Mouse (Mus musculus) heart, adult 2 months (tissue): Measurements from ENCODE around the gene Cdh18. TPM values are rescaled to one million over a fixed set of nuclear protein-coding genes. Genes with fewer than 3 reads are reported as not detected.

ENCODE experiments used
- DNase-seq, 2 experiments: peaks; one replicate each; pipeline ENCODE4 v3.0.0; 2021
- H3K27ac ChIP-seq: fragments of 200-600 bp; 2 replicates; pipeline ENCODE4 v1.8.1; 2022
- H3K27me3 ChIP-seq: fragments of 200-500 bp; 2 replicates; pipeline ENCODE4 v1.6.1; 2012; ENCODE audit warnings: mild to moderate bottlenecking, low read length, inconsistent platforms, mixed read lengths; ENCODE audit not compliant: control insufficient read depth, insufficient read depth
- H3K36me3 ChIP-seq: fragments of 200-500 bp; 2 replicates; pipeline ENCODE4 v1.6.1; 2012; ENCODE audit warnings: low read length, inconsistent platforms; ENCODE audit not compliant: control insufficient read depth, insufficient read depth
- H3K4me1 ChIP-seq: fragments of 200-500 bp; 2 replicates; pipeline ENCODE4 v1.6.1; 2011; ENCODE audit warnings: low read length; ENCODE audit not compliant: control insufficient read depth, insufficient read depth
- H3K4me3 ChIP-seq: fragments of 200-600 bp; 2 replicates; pipeline ENCODE4 v1.8.1; 2022
- H3K79me2 ChIP-seq: fragments of 200-500 bp; replicated peaks from 2 replicates; pipeline ENCODE4 v1.6.1; 2012; ENCODE audit warnings: mild to moderate bottlenecking, inconsistent platforms, low read length, moderate library complexity, mixed read lengths; ENCODE audit not compliant: control insufficient read depth, insufficient read depth
- H3K9ac ChIP-seq: fragments of 200-500 bp; 2 replicates; pipeline ENCODE4 v1.6.1; 2012; ENCODE audit warnings: low read depth, mild to moderate bottlenecking, control low read depth, inconsistent platforms, low read length, mixed read lengths
- CTCF ChIP-seq: fragments of 200-600 bp; IDR thresholded peaks from 2 replicates; pipeline ENCODE4 v1.8.1; 2022; ENCODE audit warnings: antibody characterized with exemption, mild to moderate bottlenecking, moderate library complexity
- EP300 ChIP-seq: fragments of 200-500 bp; IDR thresholded peaks from 2 replicates; pipeline ENCODE4 v1.6.1; 2011; ENCODE audit warnings: low read depth, low read length, control low read depth; ENCODE audit not compliant: insufficient read depth
- POLR2A ChIP-seq: fragments of 200-500 bp; IDR thresholded peaks from 2 replicates; pipeline ENCODE4 v1.6.1; 2011; ENCODE audit warnings: mild to moderate bottlenecking, low read depth, low read length, control low read depth; ENCODE audit not compliant: insufficient read depth
- WGBS: fragments of 180-500 bp; shearing (Covaris S2); methylation state at CpG from one replicate; pipeline ENCODE4 v1.1.7; 2018; 5-methylcytosine and 5-hydroxymethylcytosine counted together
- intact Hi-C: fragments of 180-260 bp; cut with DNase I; formaldehyde crosslinking; loops from one replicate; pipeline ENCODE4 v1.15.1; 2025
- polyA plus RNA-seq: library from polyadenylated mRNA; depleted of rRNA; stranded (reverse); fragments of >200 nt; gene quantifications from 2 replicates; pipeline ENCODE4 v1.2.3, GENCODE M21; 2012
- total RNA-seq, 2 experiments: library from RNA; stranded (reverse); gene quantifications; 2 replicates each; pipeline ENCODE4 v1.2.3; 2021

The Cdh18 gene
- total and polyA plus RNA-seq, 3 experiments = 0.04 TPM; not detected in 2

GRCm38 (mm10) chr15:22776346-22776745 is 227.5 kb downstream of the Cdh18 start:
- H3K27me3 ChIP-seq = no peaks in the 10 kb centered on the region
- H3K4me3 ChIP-seq = no peak overlapping the region
- no peak overlapping the region for H3K27ac ChIP-seq
- no peaks in the 10 kb centered on the region for H3K4me1 ChIP-seq
- H3K9ac ChIP-seq = no peak overlapping the region
- no peak for DNase-seq
- intact Hi-C loops = no loop called here
- 77% methylated on average over 4 of the region's 4 CpGs for WGBS
- H3K36me3 ChIP-seq = no peaks in the 10 kb centered on the region
- TF ChIP-seq CTCF (no peak), POLR2A (no peak), EP300 (no peak)
- no peaks in the 10 kb centered on the region for H3K79me2 ChIP-seq

- WGBS = 82% methylated on average over 6 of the region's 6 CpGs
- intact Hi-C loops = no loop called here
- no peak for DNase-seq
- no peaks in the 10 kb centered on the region for H3K4me1 ChIP-seq
- no peak overlapping the region for H3K4me3 ChIP-seq
- no peaks in the 10 kb centered on the region for H3K36me3 ChIP-seq
- H3K27ac ChIP-seq = no peak overlapping the region
- H3K27me3 ChIP-seq = no peaks in the 10 kb centered on the region
- no peak for TF ChIP-seq EP300
- TF ChIP-seq CTCF = no peak
- TF ChIP-seq POLR2A = no peak
- no peak overlapping the region for H3K9ac ChIP-seq
- no peaks in the 10 kb centered on the region for H3K79me2 ChIP-seq
Measured at GRCm38 (mm10) chr15:22789696-22790095, 240.9 kb downstream of the Cdh18 start.

GRCm38 (mm10) chr15:22791791-22792190 is 243.0 kb downstream of the Cdh18 start:
- Histone ChIP-seq H3K9ac (no peak overlapping the region), H3K27ac (no peak overlapping the region), H3K4me3 (no peak overlapping the region), H3K4me1 (no peaks in the 10 kb centered on the region), H3K79me2 (no peaks in the 10 kb centered on the region), H3K36me3 (no peaks in the 10 kb centered on the region), H3K27me3 (no peaks in the 10 kb centered on the region)
- TF ChIP-seq POLR2A = no peak
- no peak for TF ChIP-seq EP300
- TF ChIP-seq CTCF = no peak
- WGBS = 77% methylated on average over 3 of the region's 3 CpGs
- DNase-seq = no peak
- intact Hi-C loops = no loop called here

GRCm38 (mm10) chr15:22833127-22833526 is 284.3 kb downstream of the Cdh18 start:
- TF ChIP-seq POLR2A (no peak), EP300 (no peak), CTCF (no peak)
- no peak overlapping the region for H3K27ac ChIP-seq
- intact Hi-C loops = no loop called here
- no peak overlapping the region for H3K9ac ChIP-seq
- H3K36me3 ChIP-seq = no peaks in the 10 kb centered on the region
- H3K4me1 ChIP-seq = no peaks in the 10 kb centered on the region
- H3K27me3 ChIP-seq = no peaks in the 10 kb centered on the region
- no peak for DNase-seq
- H3K4me3 ChIP-seq = no peak overlapping the region
- no peaks in the 10 kb centered on the region for H3K79me2 ChIP-seq

GRCm38 (mm10) chr15:22837173-22837572 is 288.4 kb downstream of the Cdh18 start:
- TF ChIP-seq POLR2A (no peak), EP300 (no peak), CTCF (no peak)
- WGBS = 35% methylated on average over 1 of the region's 1 CpGs
- H3K36me3 ChIP-seq = no peaks in the 10 kb centered on the region
- H3K4me3 ChIP-seq = no peak overlapping the region
- intact Hi-C loops = no loop called here
- H3K27ac ChIP-seq = no peak overlapping the region
- no peak overlapping the region for H3K9ac ChIP-seq
- H3K4me1 ChIP-seq = no peaks in the 10 kb centered on the region
- H3K27me3 ChIP-seq = no peaks in the 10 kb centered on the region
- H3K79me2 ChIP-seq = no peaks in the 10 kb centered on the region
- no peak for DNase-seq

- TF ChIP-seq CTCF (no peak), POLR2A (no peak), EP300 (no peak)
- no peaks in the 10 kb centered on the region for H3K36me3 ChIP-seq
- no peaks in the 10 kb centered on the region for H3K27me3 ChIP-seq
- no peak overlapping the region for H3K27ac ChIP-seq
- H3K9ac ChIP-seq = no peak overlapping the region
- H3K4me1 ChIP-seq = no peaks in the 10 kb centered on the region
- H3K4me3 ChIP-seq = no peak overlapping the region
- intact Hi-C loops = no loop called here
- no peaks in the 10 kb centered on the region for H3K79me2 ChIP-seq
- no peak for DNase-seq
Measured at GRCm38 (mm10) chr15:22857704-22858103, 308.9 kb downstream of the Cdh18 start.

GRCm38 (mm10) chr15:22870679-22871078 is 321.9 kb downstream of the Cdh18 start:
- Histone ChIP-seq H3K79me2 (no peaks in the 10 kb centered on the region), H3K4me1 (no peaks in the 10 kb centered on the region), H3K27me3 (no peaks in the 10 kb centered on the region), H3K9ac (no peak overlapping the region), H3K36me3 (no peaks in the 10 kb centered on the region), H3K27ac (no peak overlapping the region), H3K4me3 (no peak overlapping the region)
- WGBS = 44% methylated on average over 1 of the region's 1 CpGs
- TF ChIP-seq POLR2A (no peak), CTCF (no peak), EP300 (no peak)
- no peak for DNase-seq
- intact Hi-C loops = no loop called here
